Mouse (Mus musculus) small intestine, adult 2 months (tissue): ENCODE measurements around the gene Lyrm9.

Experiments used
- CTCF ChIP-seq: fragments of 200-500 bp; IDR thresholded peaks from 2 replicates; pipeline ENCODE4 v1.5.1; 2012; ENCODE audit warnings: low read depth, mild to moderate bottlenecking, control low read depth, inconsistent platforms, low read length, moderate library complexity, mixed read lengths; ENCODE audit not compliant: insufficient replicate concordance, insufficient read length; ENCODE audit errors: extremely low read depth
- POLR2A ChIP-seq: fragments of 200-500 bp; IDR thresholded peaks from 2 replicates; pipeline ENCODE4 v1.6.1; 2012; ENCODE audit warnings: low read depth, mild to moderate bottlenecking, control low read depth, inconsistent platforms, low read length, moderate library complexity

DNA sequence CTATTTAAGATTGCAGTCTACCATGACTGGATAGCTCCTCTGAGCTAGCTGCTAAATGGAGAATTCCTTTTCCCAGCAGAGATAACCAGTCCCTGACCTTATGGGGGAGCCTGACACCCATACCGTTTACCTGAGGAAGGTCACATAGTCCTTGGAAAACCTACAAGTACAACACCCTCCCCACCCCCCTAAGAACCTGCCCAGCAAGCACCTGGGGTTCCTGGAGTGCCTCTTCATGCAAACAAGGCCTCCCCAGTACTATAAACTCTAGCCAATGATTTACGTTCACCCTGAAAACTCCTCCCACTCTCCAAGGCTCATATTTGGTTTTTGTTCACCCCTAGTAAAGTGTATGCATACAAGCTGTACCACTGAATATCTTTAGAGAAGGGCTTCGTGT, 41.3 kb downstream of the Lyrm9 start:
- TF ChIP-seq POLR2A (no peak), CTCF (no peak)
